Comparison of ENCODE assay signal across 18 mouse cellular contexts in the genomic region with DNA sequence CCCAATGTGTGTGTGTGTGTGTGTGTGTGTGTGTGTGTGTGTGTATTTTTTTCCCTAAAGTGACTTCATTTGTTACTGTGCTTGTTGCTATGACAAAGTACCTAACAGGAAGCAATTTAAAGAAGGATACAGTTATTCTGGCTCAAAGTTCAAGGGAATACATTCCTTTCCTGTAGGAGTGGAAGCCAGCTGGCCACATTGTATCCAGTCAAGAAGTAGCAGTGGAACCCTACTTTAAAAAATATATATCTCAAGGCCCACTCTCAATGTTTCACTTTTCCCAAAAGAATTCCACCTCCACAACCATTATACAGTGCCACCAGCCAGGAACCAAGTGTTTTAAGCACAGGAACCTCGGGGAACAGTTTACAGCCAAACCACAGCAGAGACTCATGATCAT. TPM values are rescaled to one million over a fixed set of nuclear protein-coding genes. Genes with fewer than 3 reads are reported as not detected.
A peak's percentile ranks its signal among the peaks of the same experiment; 100 is the strongest.
DNase-seq lines count a peak whose midpoint lies in the region; ATAC-seq lines count a peak whose summit lies in the region.
"Had no signal": no experiment of that assay in that cellular context is flagged by ENCODE, and none has a peak within 500 bp of the region (broad histone marks: within the 10 kb centered on the region; RNA-seq: fewer than 3 reads in every experiment).

No protein-coding gene starts in this region.

- DNase-seq in heart, adult 11 months, result peak; percentile 5
- peak; percentile 37 for DNase-seq in brain, adult 2 months (ENCODE audit: low read depth, low spot score)
- DNase-seq in telencephalon, adult 2 months (ENCODE audit: low read depth, low spot score), result peak; percentile 23
- no peak for DNase-seq in kidney, adult 18-20 months
- DNase-seq: adrenal gland, adult 2 months; adrenal gland, postnatal 10 days; adrenal gland, postnatal 25 days; cerebellum, adult 11-12 months; cerebellum, adult 2 months; cerebellum, adult 9-10 months; cerebellum, postnatal 10 days; cerebellum, postnatal 25 days; forebrain, postnatal 0 days had no signal

- H3K4me1 ChIP-seq in heart, embryonic 12.5 days (replicated peaks), result no peaks in the 10 kb centered on the region; the same call in 1 of the 2 replicates

- no peak for ATAC-seq in heart, embryonic 12.5 days (ENCODE audit: insufficient number of reproducible peaks, low FRiP score)
- ATAC-seq: forebrain, embryonic 13.5 days; forebrain, embryonic 15.5 days; forebrain, postnatal 0 days had no signal

- H3K9ac ChIP-seq in heart, embryonic 12.5 days, result no peak overlapping the region
- H3K9ac ChIP-seq: embryonic facial prominence, embryonic 12.5 days; forebrain, embryonic 13.5 days; forebrain, embryonic 15.5 days; forebrain, postnatal 0 days had no signal

- no peaks in the 10 kb centered on the region for H3K9me3 ChIP-seq in heart, embryonic 12.5 days (replicated peaks)
- H3K9me3 ChIP-seq: embryonic facial prominence, embryonic 10.5 days; embryonic facial prominence, embryonic 12.5 days; forebrain, embryonic 13.5 days; forebrain, embryonic 15.5 days had no signal

- H3K4me3 ChIP-seq in heart, embryonic 12.5 days, result no peak overlapping the region
- H3K4me3 ChIP-seq: embryonic facial prominence, embryonic 10.5 days; embryonic facial prominence, embryonic 12.5 days; forebrain, embryonic 13.5 days; forebrain, embryonic 15.5 days had no signal

- no peak overlapping the region for H3K27ac ChIP-seq in heart, embryonic 12.5 days (ENCODE audit: poor library complexity, severe bottlenecking)
- H3K27ac ChIP-seq: embryonic facial prominence, embryonic 10.5 days; embryonic facial prominence, embryonic 12.5 days; forebrain, embryonic 13.5 days; forebrain, embryonic 15.5 days had no signal

- no peak overlapping the region for H3K4me2 ChIP-seq in heart, embryonic 12.5 days
- H3K4me2 ChIP-seq: embryonic facial prominence, embryonic 12.5 days; forebrain, embryonic 13.5 days; forebrain, embryonic 15.5 days had no signal

- H3K36me3 ChIP-seq in heart, embryonic 12.5 days, result no peaks in the 10 kb centered on the region
- H3K36me3 ChIP-seq: embryonic facial prominence, embryonic 10.5 days; embryonic facial prominence, embryonic 12.5 days; forebrain, embryonic 15.5 days had no signal

- 72% methylated on average over 1 of the region's 1 CpGs for WGBS in heart, embryonic 12.5 days

- H3K27me3 ChIP-seq in heart, embryonic 12.5 days (replicated peaks), result no peaks in the 10 kb centered on the region
- H3K27me3 ChIP-seq: embryonic facial prominence, embryonic 12.5 days; forebrain, embryonic 13.5 days; forebrain, embryonic 15.5 days had no signal

RNA-seq across cellular contexts. Expression of a gene that starts 55.7 kb away (rescaled TPM):
- 15.4 and 15.6 TPM in 2 replicates for polyA plus RNA-seq in heart, embryonic 12.5 days (2016; fragmentation: Nextera tagmentation; extraction: Ambion mirVana)
